Mouse (Mus musculus) G1E (cell line): ENCODE measurements around the gene Akap7.

Experiments used
- CTCF ChIP-seq: IDR thresholded peaks from 2 replicates; pipeline ENCODE4 v1.5.1; 2012; ENCODE audit warnings: low read depth, low read length, inconsistent platforms, mixed read lengths
- GATA1 ChIP-seq: IDR thresholded peaks from 2 replicates; pipeline ENCODE4 v1.6.1; 2012; ENCODE audit warnings: borderline replicate concordance, low read length, inconsistent platforms, mixed read lengths
- GATA2 ChIP-seq: IDR thresholded peaks from 2 replicates; pipeline ENCODE4 v1.6.1; 2012; ENCODE audit warnings: low read depth, low read length, inconsistent platforms, borderline replicate concordance
- POLR2AphosphoS5 ChIP-seq: IDR thresholded peaks from 2 replicates; pipeline ENCODE4 v1.6.1; 2012; ENCODE audit warnings: low read depth, low read length, inconsistent platforms; ENCODE audit not compliant: insufficient replicate concordance
- TAL1 ChIP-seq: conservative IDR thresholded peaks from 2 replicates; pipeline ENCODE4 v1.6.1; 2012; ENCODE audit warnings: low read depth, low read length, inconsistent platforms, mixed read lengths

DNA sequence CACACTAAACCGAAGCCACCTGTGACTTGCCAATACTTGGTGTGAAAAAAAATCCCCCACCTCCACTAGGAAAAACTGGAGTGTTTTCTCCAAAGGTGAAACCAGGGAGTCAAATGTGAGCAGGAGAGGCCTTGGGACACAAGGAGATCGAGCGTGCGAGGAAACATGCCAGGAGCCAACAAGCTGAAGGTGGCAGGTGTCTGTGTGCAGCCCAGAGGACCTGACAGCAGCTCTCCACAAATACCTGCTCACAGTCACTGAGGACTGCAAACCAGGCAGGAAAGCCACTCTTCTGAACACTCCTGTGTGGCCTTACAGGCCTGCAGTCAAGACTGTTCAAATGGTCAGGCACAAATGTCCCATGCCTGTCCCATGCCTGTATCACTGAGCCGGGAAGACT lies 130.4 kb downstream of the Akap7 start:
- no peak for TF ChIP-seq CTCF
- no peak for TF ChIP-seq POLR2AphosphoS5
- TF ChIP-seq GATA1 = no peak
- no peak for TF ChIP-seq TAL1
- TF ChIP-seq GATA2 = no peak
